Mouse (Mus musculus): ENCODE measurements at regions not wholly inside any gene's neighbourhood (a gene's known extent, or its start where the extent isn't known, plus 50 kb on each side); places are given as distances from the start of the nearest gene placed in this dataset.

- no peak for TF ChIP-seq CTCF (IDR thresholded peaks at IDR 0.05; ENCODE audit: low read depth)
- TF ChIP-seq EP300 (optimal IDR thresholded peaks at IDR 0.05), result no peak
These were observed 692.0 kb downstream of the Epm2a start for GRCm38 (mm10) chr10:12035159-12035558.

All from stomach, postnatal 0 days (tissue).